Mouse (Mus musculus): ENCODE measurements around the gene Vti1a. TPM values are rescaled to one million over a fixed set of nuclear protein-coding genes. Genes with fewer than 3 reads are reported as not detected.

Vti1a gene
- polyA plus RNA-seq, 1 experiment from 2014 or later, result 33.4 TPM

GRCm38 (mm10) chr19:55456325-55457091 lies 140.4 kb downstream of the Vti1a start:
- H3K36me3 ChIP-seq, result no peaks in the 10 kb centered on the region
- no peak; the same call in 1 of the 2 replicates for ATAC-seq (ENCODE audit: insufficient number of reproducible peaks, insufficient read depth, low FRiP score, low TSS enrichment, low read depth)

GRCm38 (mm10) chr19:55461963-55462362 lies 145.9 kb downstream of the Vti1a start:
- no peaks in the 10 kb centered on the region for H3K36me3 ChIP-seq
- no peak overlapping the region for H3K9ac ChIP-seq (replicated peaks)
- 93% methylated on average over 12 of the region's 12 CpGs for WGBS

More at GRCm38 (mm10) chr19:55456325-55457091, 140.4 kb downstream of the Vti1a start:
- 0 out of 2 replicates have a peak, but pooled peaks cover 3% of the 10 kb centered on the region for H3K27me3 ChIP-seq
- WGBS, result 32% methylated on average over 21 of the region's 21 CpGs
- H3K4me2 ChIP-seq, result peak overlapping the region; percentile 45
- H3K4me1 ChIP-seq (replicated peaks), result peaks cover 29% of the 10 kb centered on the region
- no peaks in the 10 kb centered on the region for H3K9me3 ChIP-seq
- peak overlapping the region; percentile 50; the same call in 1 of the 2 replicates for H3K27ac ChIP-seq
- H3K4me3 ChIP-seq (replicated peaks), result no peak overlapping the region
- H3K9ac ChIP-seq (replicated peaks), result no peak overlapping the region

GRCm38 (mm10) chr19:55463670-55464069 lies 147.6 kb downstream of the Vti1a start:
- Histone ChIP-seq H3K27me3 (no peaks in the 10 kb centered on the region), H3K4me1 (replicated peaks) (0 out of 2 replicates have a peak, but pooled peaks cover 7% of the 10 kb centered on the region), H3K4me3 (replicated peaks) (no peak overlapping the region), H3K4me2 (no peak overlapping the region), H3K36me3 (no peaks in the 10 kb centered on the region), H3K27ac (no peak overlapping the region), H3K9me3 (no peaks in the 10 kb centered on the region), H3K9ac (replicated peaks) (no peak overlapping the region)
- WGBS, result 87% methylated on average over 4 of the region's 4 CpGs
- no peak for ATAC-seq (ENCODE audit: insufficient number of reproducible peaks, insufficient read depth, low FRiP score, low TSS enrichment, low read depth)

More at GRCm38 (mm10) chr19:55461963-55462362, 145.9 kb downstream of the Vti1a start:
- Histone ChIP-seq H3K9me3 (no peaks in the 10 kb centered on the region), H3K27ac (no peak overlapping the region), H3K4me2 (no peak overlapping the region), H3K27me3 (no peaks in the 10 kb centered on the region), H3K4me3 (replicated peaks) (no peak overlapping the region), H3K4me1 (replicated peaks) (peaks cover 13% of the 10 kb centered on the region)
- no peak for ATAC-seq (ENCODE audit: insufficient number of reproducible peaks, insufficient read depth, low FRiP score, low TSS enrichment, low read depth)

- no peak overlapping the region for H3K9ac ChIP-seq (replicated peaks)
- peaks cover 20% of the 10 kb centered on the region; the same call in 1 of the 2 replicates for H3K4me1 ChIP-seq (replicated peaks)
- no peak overlapping the region for H3K4me3 ChIP-seq (replicated peaks)
- H3K36me3 ChIP-seq, result no peaks in the 10 kb centered on the region
- H3K4me2 ChIP-seq, result no peak overlapping the region
- 75% methylated on average over 21 of the region's 21 CpGs for WGBS
- no peaks in the 10 kb centered on the region for H3K27me3 ChIP-seq
- no peak overlapping the region for H3K27ac ChIP-seq
- no peak for ATAC-seq (ENCODE audit: insufficient number of reproducible peaks, insufficient read depth, low FRiP score, low TSS enrichment, low read depth)
- H3K9me3 ChIP-seq, result no peaks in the 10 kb centered on the region
Observed at GRCm38 (mm10) chr19:55469301-55470051, 153.4 kb downstream of the Vti1a start.

- no peaks in the 10 kb centered on the region for H3K27me3 ChIP-seq
- no peak for ATAC-seq (ENCODE audit: insufficient number of reproducible peaks, insufficient read depth, low FRiP score, low TSS enrichment, low read depth)
- H3K27ac ChIP-seq, result no peak overlapping the region
- H3K36me3 ChIP-seq, result no peaks in the 10 kb centered on the region
- H3K4me3 ChIP-seq (replicated peaks), result no peak overlapping the region
- 69% methylated on average over 8 of the region's 8 CpGs for WGBS
- H3K9me3 ChIP-seq, result no peaks in the 10 kb centered on the region
- H3K9ac ChIP-seq (replicated peaks), result no peak overlapping the region
- H3K4me1 ChIP-seq (replicated peaks), result peaks cover 26% of the 10 kb centered on the region
- no peak overlapping the region for H3K4me2 ChIP-seq
Observed at GRCm38 (mm10) chr19:55472582-55472981, 156.5 kb downstream of the Vti1a start.

GRCm38 (mm10) chr19:55474225-55474624 lies 158.1 kb downstream of the Vti1a start:
- no peak for ATAC-seq (ENCODE audit: insufficient number of reproducible peaks, insufficient read depth, low FRiP score, low TSS enrichment, low read depth)
- no peak overlapping the region for H3K4me2 ChIP-seq
- no peaks in the 10 kb centered on the region for H3K27me3 ChIP-seq
- no peaks in the 10 kb centered on the region for H3K36me3 ChIP-seq
- 63% methylated on average over 6 of the region's 6 CpGs for WGBS
- H3K27ac ChIP-seq, result no peak overlapping the region
- H3K4me1 ChIP-seq (replicated peaks), result peaks cover 30% of the 10 kb centered on the region
- H3K4me3 ChIP-seq (replicated peaks), result no peak overlapping the region
- H3K9ac ChIP-seq (replicated peaks), result no peak overlapping the region
- no peaks in the 10 kb centered on the region for H3K9me3 ChIP-seq

GRCm38 (mm10) chr19:55480526-55480925 lies 164.4 kb downstream of the Vti1a start:
- H3K4me1 ChIP-seq (replicated peaks), result peaks cover 31% of the 10 kb centered on the region
- H3K27ac ChIP-seq, result no peak overlapping the region
- H3K9ac ChIP-seq (replicated peaks), result no peak overlapping the region
- H3K27me3 ChIP-seq, result no peaks in the 10 kb centered on the region
- 87% methylated on average over 5 of the region's 5 CpGs for WGBS
- H3K36me3 ChIP-seq, result no peaks in the 10 kb centered on the region
- no peak overlapping the region for H3K4me2 ChIP-seq
- ATAC-seq (ENCODE audit: insufficient number of reproducible peaks, insufficient read depth, low FRiP score, low TSS enrichment, low read depth), result no peak
- no peaks in the 10 kb centered on the region for H3K9me3 ChIP-seq
- H3K4me3 ChIP-seq (replicated peaks), result no peak overlapping the region

- Histone ChIP-seq H3K4me1 (replicated peaks) (peaks cover 36% of the 10 kb centered on the region), H3K27me3 (no peaks in the 10 kb centered on the region)
- no peak for ATAC-seq (ENCODE audit: insufficient number of reproducible peaks, insufficient read depth, low FRiP score, low TSS enrichment, low read depth)
Observed at GRCm38 (mm10) chr19:55481308-55481707, 165.2 kb downstream of the Vti1a start.

GRCm38 (mm10) chr19:55483526-55483925 lies 167.4 kb downstream of the Vti1a start:
- 65% methylated on average over 5 of the region's 5 CpGs for WGBS
- no peak overlapping the region for H3K4me3 ChIP-seq (replicated peaks)
- H3K9ac ChIP-seq (replicated peaks), result no peak overlapping the region
- H3K4me2 ChIP-seq, result no peak overlapping the region
- no peaks in the 10 kb centered on the region for H3K36me3 ChIP-seq
- H3K4me1 ChIP-seq (replicated peaks), result peaks cover 25% of the 10 kb centered on the region
- H3K27ac ChIP-seq, result no peak overlapping the region
- no peaks in the 10 kb centered on the region for H3K27me3 ChIP-seq
- no peak for ATAC-seq (ENCODE audit: insufficient number of reproducible peaks, insufficient read depth, low FRiP score, low TSS enrichment, low read depth)
- no peaks in the 10 kb centered on the region for H3K9me3 ChIP-seq

More at GRCm38 (mm10) chr19:55481308-55481707, 165.2 kb downstream of the Vti1a start:
- 5% methylated on average over 5 of the region's 5 CpGs for WGBS
- H3K4me3 ChIP-seq (replicated peaks), result no peak overlapping the region
- H3K36me3 ChIP-seq, result no peaks in the 10 kb centered on the region
- no peak overlapping the region for H3K27ac ChIP-seq
- no peak overlapping the region for H3K9ac ChIP-seq (replicated peaks)
- H3K9me3 ChIP-seq, result no peaks in the 10 kb centered on the region
- H3K4me2 ChIP-seq, result no peak overlapping the region

GRCm38 (mm10) chr19:55484559-55484958 lies 168.5 kb downstream of the Vti1a start:
- no peak overlapping the region for H3K4me2 ChIP-seq
- H3K27ac ChIP-seq, result no peak overlapping the region
- peaks cover 25% of the 10 kb centered on the region for H3K4me1 ChIP-seq (replicated peaks)
- no peaks in the 10 kb centered on the region for H3K9me3 ChIP-seq
- WGBS, result 88% methylated on average over 6 of the region's 6 CpGs
- H3K9ac ChIP-seq (replicated peaks), result no peak overlapping the region
- no peaks in the 10 kb centered on the region for H3K27me3 ChIP-seq
- H3K36me3 ChIP-seq, result no peaks in the 10 kb centered on the region
- H3K4me3 ChIP-seq (replicated peaks), result no peak overlapping the region
- no peak for ATAC-seq (ENCODE audit: insufficient number of reproducible peaks, insufficient read depth, low FRiP score, low TSS enrichment, low read depth)

GRCm38 (mm10) chr19:55486473-55486872 lies 170.4 kb downstream of the Vti1a start:
- H3K36me3 ChIP-seq, result no peaks in the 10 kb centered on the region
- H3K4me1 ChIP-seq (replicated peaks), result peaks cover 25% of the 10 kb centered on the region
- H3K27me3 ChIP-seq, result no peaks in the 10 kb centered on the region
- H3K27ac ChIP-seq, result no peak overlapping the region
- no peak overlapping the region for H3K9ac ChIP-seq (replicated peaks)
- H3K4me3 ChIP-seq (replicated peaks), result no peak overlapping the region
- no peak for ATAC-seq (ENCODE audit: insufficient number of reproducible peaks, insufficient read depth, low FRiP score, low TSS enrichment, low read depth)
- no peaks in the 10 kb centered on the region for H3K9me3 ChIP-seq
- no peak overlapping the region for H3K4me2 ChIP-seq
- 75% methylated on average over 4 of the region's 4 CpGs for WGBS
